Mouse (Mus musculus) limb, embryonic 15.5 days (tissue): Measurements from ENCODE around the gene Itgav. TPM values are rescaled to one million over a fixed set of nuclear protein-coding genes. Genes with fewer than 3 reads are reported as not detected.

ENCODE experiments used
- ATAC-seq: fragments of 200-750 bp; cut with Nextera tagmentation; 2 replicates; pipeline ENCODE4 v1.8.0; 2017; ENCODE audit warnings: low read depth, moderate TSS enrichment; ENCODE audit not compliant: insufficient number of reproducible peaks, low FRiP score, low TSS enrichment
- H3K27ac ChIP-seq: fragments of 300-500 bp; sonication (generic); 2 replicates; pipeline ENCODE4 v1.5.1; 2015; ENCODE audit warnings: moderate library complexity, mild to moderate bottlenecking, inconsistent platforms
- H3K27me3 ChIP-seq: fragments of 300-500 bp; sonication (generic); 2 replicates; pipeline ENCODE4 v1.6.1; 2015; ENCODE audit warnings: inconsistent platforms
- H3K36me3 ChIP-seq: fragments of 300-500 bp; sonication (generic); 2 replicates; pipeline ENCODE4 v1.6.1; 2015; ENCODE audit warnings: inconsistent platforms
- H3K4me1 ChIP-seq: fragments of 300-500 bp; sonication (generic); 2 replicates; pipeline ENCODE4 v1.6.1; 2015; ENCODE audit warnings: inconsistent platforms
- H3K4me2 ChIP-seq: fragments of 300-500 bp; sonication (generic); 2 replicates; pipeline ENCODE4 v1.6.1; 2015; ENCODE audit warnings: mild to moderate bottlenecking, inconsistent platforms
- H3K4me3 ChIP-seq: fragments of 300-500 bp; sonication (generic); 2 replicates; pipeline ENCODE4 v1.5.1; 2015; ENCODE audit warnings: mild to moderate bottlenecking, inconsistent platforms
- H3K9ac ChIP-seq: fragments of 300-500 bp; sonication (generic); 2 replicates; pipeline ENCODE4 v1.6.1; 2015; ENCODE audit warnings: inconsistent platforms
- H3K9me3 ChIP-seq: fragments of 300-500 bp; sonication (generic); 2 replicates; pipeline ENCODE4 v1.6.1; 2016; ENCODE audit warnings: inconsistent platforms
- WGBS: fragments of 180-500 bp; shearing (Covaris S2); methylation state at CpG from one replicate; pipeline ENCODE4 v1.1.7; 2015; 5-methylcytosine and 5-hydroxymethylcytosine counted together
- polyA plus RNA-seq: library from polyadenylated mRNA; unstranded; fragments of >200 nt; fragmentation: Nextera tagmentation; extraction: Ambion mirVana; gene quantifications from 2 replicates; pipeline ENCODE4 v1.2.1, GENCODE M21; 2015

The Itgav gene
- polyA plus RNA-seq, 1 experiment from 2014 or later: 70.7 TPM

DNA sequence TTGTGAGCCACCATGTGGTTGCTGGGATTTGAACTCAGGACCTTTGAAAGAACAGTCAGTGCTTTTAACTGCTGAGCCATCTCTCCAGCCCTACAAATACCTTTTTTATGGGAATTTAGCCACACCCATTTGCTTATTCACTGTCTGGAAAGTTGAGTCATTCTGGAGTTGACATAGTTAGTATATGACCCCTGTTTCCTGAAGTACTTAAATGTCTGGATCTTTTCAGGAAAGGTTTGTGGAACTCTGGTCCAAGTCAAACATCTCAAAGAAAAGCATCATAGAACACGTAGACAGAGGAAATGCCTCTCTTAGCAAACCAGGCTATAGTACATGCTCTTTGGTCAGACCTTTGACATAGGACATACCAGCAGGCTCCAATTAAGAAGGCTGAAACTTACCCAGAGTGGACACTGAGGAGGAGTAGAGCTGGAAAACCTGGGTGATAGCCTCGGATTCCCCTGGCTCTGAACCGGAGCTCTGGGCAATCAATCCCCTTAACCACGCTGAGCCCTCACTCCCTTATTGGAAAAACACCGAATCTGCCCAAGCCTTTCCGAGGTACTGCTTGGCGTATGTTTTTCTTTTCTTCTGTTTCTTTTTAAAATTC lies 34.5 kb downstream of the Itgav start:
- no peaks in the 10 kb centered on the region for H3K27me3 ChIP-seq
- H3K36me3 ChIP-seq: peaks cover 25% of the 10 kb centered on the region
- no peak overlapping the region for H3K27ac ChIP-seq
- no peak overlapping the region for H3K4me3 ChIP-seq
- no peak overlapping the region for H3K4me2 ChIP-seq
- no peak overlapping the region for H3K9ac ChIP-seq
- no peak for ATAC-seq
- H3K9me3 ChIP-seq: no peaks in the 10 kb centered on the region
- 0 out of 2 replicates have a peak, but pooled peaks cover 3% of the 10 kb centered on the region for H3K4me1 ChIP-seq
- WGBS: 64% methylated on average over 7 of the region's 7 CpGs

GRCm38 (mm10) chr2:83759216-83759648 lies 35.0 kb downstream of the Itgav start:
- H3K27me3 ChIP-seq: no peaks in the 10 kb centered on the region
- 0 out of 2 replicates have a peak, but pooled peaks cover 3% of the 10 kb centered on the region for H3K4me1 ChIP-seq
- 63% methylated on average over 11 of the region's 11 CpGs for WGBS
- H3K27ac ChIP-seq: no peak overlapping the region
- no peak overlapping the region for H3K4me2 ChIP-seq
- H3K9me3 ChIP-seq: no peaks in the 10 kb centered on the region
- no peak overlapping the region for H3K9ac ChIP-seq
- H3K36me3 ChIP-seq: peaks cover 25% of the 10 kb centered on the region
- no peak for ATAC-seq
- no peak overlapping the region for H3K4me3 ChIP-seq

- no peak overlapping the region for H3K9ac ChIP-seq
These were observed 35.5 kb downstream of the Itgav start for GRCm38 (mm10) chr2:83759667-83760066.

DNA sequence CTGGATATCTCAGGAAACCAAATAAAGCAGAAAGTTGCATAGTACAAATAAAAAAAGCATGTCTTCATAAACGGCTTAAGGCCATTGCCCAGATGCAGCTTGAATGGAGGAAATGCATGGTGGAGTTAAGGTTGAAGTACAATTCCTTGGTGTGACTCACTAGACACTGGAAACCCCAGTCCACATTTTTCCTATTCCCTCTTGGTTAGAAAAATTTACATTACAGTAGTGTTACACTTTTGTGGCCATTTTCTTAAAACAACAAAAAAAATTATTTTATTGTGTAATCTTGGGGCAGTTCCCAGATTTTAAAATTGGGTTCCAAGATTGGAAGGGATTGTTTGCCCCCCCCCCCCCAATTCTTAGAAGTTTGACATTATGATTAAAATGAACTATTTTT lies 35.9 kb downstream of the Itgav start:
- Histone ChIP-seq H3K4me3 (no peak overlapping the region), H3K36me3 (peaks cover 21% of the 10 kb centered on the region), H3K27me3 (no peaks in the 10 kb centered on the region), H3K9me3 (no peaks in the 10 kb centered on the region), H3K9ac (no peak overlapping the region), H3K4me1 (0 out of 2 replicates have a peak, but pooled peaks cover 3% of the 10 kb centered on the region), H3K27ac (no peak overlapping the region), H3K4me2 (no peak overlapping the region)
- no peak for ATAC-seq
- WGBS: 66% methylated on average over 1 of the region's 1 CpGs

More at GRCm38 (mm10) chr2:83759667-83760066, 35.5 kb downstream of the Itgav start:
- WGBS: 70% methylated on average over 5 of the region's 5 CpGs
- no peak overlapping the region for H3K4me2 ChIP-seq
- ATAC-seq: no peak
- H3K4me1 ChIP-seq: 0 out of 2 replicates have a peak, but pooled peaks cover 3% of the 10 kb centered on the region
- H3K4me3 ChIP-seq: no peak overlapping the region
- H3K27me3 ChIP-seq: no peaks in the 10 kb centered on the region
- H3K36me3 ChIP-seq: peaks cover 25% of the 10 kb centered on the region
- H3K9me3 ChIP-seq: no peaks in the 10 kb centered on the region
- H3K27ac ChIP-seq: no peak overlapping the region

- Histone ChIP-seq H3K27me3 (no peaks in the 10 kb centered on the region), H3K4me3 (no peak overlapping the region), H3K9ac (no peak overlapping the region), H3K9me3 (no peaks in the 10 kb centered on the region), H3K27ac (no peak overlapping the region), H3K4me2 (no peak overlapping the region), H3K36me3 (peaks cover 20% of the 10 kb centered on the region), H3K4me1 (0 out of 2 replicates have a peak, but pooled peaks cover 3% of the 10 kb centered on the region)
- 68% methylated on average over 2 of the region's 2 CpGs for WGBS
- ATAC-seq: no peak
These were observed 37.3 kb downstream of the Itgav start for GRCm38 (mm10) chr2:83761506-83761905.

GRCm38 (mm10) chr2:83762106-83762855 lies 38.1 kb downstream of the Itgav start:
- Histone ChIP-seq H3K4me3 (no peak overlapping the region), H3K4me1 (0 out of 2 replicates have a peak, but pooled peaks cover 3% of the 10 kb centered on the region), H3K27me3 (no peaks in the 10 kb centered on the region), H3K9me3 (no peaks in the 10 kb centered on the region), H3K27ac (no peak overlapping the region), H3K4me2 (no peak overlapping the region), H3K36me3 (peaks cover 21% of the 10 kb centered on the region), H3K9ac (no peak overlapping the region)
- 75% methylated on average over 7 of the region's 7 CpGs for WGBS
- ATAC-seq: no peak

DNA sequence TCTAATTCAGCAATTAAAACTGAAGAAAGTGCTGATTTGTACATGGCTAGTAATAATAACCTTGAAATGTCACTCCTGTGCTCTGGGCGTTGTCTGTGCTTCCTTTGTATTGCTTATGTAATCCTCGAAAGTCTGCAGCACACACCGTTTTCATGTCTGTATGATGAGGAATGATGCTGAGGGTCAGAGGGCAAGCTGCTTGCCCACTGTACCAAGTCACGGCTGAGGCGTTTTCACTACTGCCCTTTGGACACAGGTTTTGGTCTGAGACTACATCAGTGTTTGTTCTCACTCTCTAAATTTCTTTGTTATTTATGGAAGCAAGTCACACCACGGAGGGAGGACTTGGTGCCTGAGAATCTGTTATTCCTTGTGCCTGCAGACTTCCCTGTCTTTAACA lies 41.9 kb downstream of the Itgav start:
- Histone ChIP-seq H3K4me3 (no peak overlapping the region), H3K27ac (no peak overlapping the region), H3K36me3 (peaks cover 29% of the 10 kb centered on the region), H3K9ac (no peak overlapping the region), H3K27me3 (no peaks in the 10 kb centered on the region), H3K4me1 (no peaks in the 10 kb centered on the region), H3K4me2 (no peak overlapping the region), H3K9me3 (no peaks in the 10 kb centered on the region)
- WGBS: 78% methylated on average over 6 of the region's 6 CpGs
- ATAC-seq: no peak

DNA sequence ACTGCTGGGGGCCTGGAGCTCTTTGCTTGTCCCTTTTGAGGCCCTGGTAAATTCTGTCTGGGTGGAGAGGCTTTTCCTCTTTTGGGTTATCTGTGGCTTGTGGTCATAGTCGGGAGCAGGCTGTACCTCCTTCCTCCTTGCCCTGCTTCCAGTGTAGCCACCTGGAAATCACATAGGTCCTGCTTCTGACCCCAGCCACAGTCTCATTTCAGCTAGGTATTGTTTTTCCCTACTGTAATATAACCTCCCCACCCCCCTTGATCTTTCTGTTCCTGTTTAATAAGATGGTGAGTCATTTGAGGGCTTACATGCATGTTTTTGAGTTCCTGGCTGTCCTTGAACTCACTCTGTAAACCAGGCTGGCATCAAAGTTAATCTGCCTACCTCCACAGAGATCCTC lies 42.7 kb downstream of the Itgav start:
- Histone ChIP-seq H3K4me1 (no peaks in the 10 kb centered on the region), H3K27me3 (no peaks in the 10 kb centered on the region), H3K27ac (no peak overlapping the region), H3K36me3 (peaks cover 29% of the 10 kb centered on the region), H3K9ac (no peak overlapping the region), H3K4me2 (no peak overlapping the region), H3K9me3 (no peaks in the 10 kb centered on the region), H3K4me3 (no peak overlapping the region)
- no peak for ATAC-seq
- WGBS: 81% methylated on average over 1 of the region's 1 CpGs

DNA sequence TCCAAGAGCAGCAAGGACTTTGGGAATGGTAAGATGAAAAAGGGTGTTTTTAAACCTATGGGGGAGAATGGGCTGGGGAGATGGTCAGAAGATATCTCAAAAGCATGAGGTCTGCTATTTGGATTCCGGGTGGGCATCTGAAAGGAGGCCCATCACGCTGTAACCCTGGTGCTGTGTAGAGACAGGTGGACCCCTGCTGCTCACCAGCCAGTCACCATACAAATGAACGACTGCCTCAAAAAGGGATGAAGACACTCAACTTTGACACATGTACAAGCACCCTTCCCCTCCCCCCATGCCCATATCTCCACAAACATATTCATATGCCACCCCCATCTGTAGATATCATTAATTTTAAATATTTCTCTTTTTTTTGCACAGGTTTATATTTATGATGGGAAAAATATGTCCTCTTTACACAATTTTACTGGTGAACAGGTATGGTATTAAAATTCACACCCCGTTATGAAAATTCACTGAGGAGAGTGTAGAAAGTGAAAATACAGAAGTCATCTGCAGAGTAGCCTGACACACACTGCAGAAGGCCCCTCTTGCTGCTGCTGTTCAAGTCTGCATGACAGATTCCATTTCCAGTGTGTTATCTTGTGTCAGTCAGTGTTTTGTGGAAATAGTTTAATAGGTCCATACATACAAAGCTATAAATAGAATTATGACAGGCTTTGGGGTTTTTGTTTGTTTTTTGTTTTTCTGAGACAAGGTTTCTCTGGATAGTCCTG lies 44.3 kb downstream of the Itgav start:
- Histone ChIP-seq H3K4me1 (no peaks in the 10 kb centered on the region), H3K9me3 (no peaks in the 10 kb centered on the region), H3K27me3 (no peaks in the 10 kb centered on the region), H3K4me3 (no peak overlapping the region), H3K9ac (no peak overlapping the region), H3K36me3 (peaks cover 39% of the 10 kb centered on the region), H3K27ac (no peak overlapping the region), H3K4me2 (no peak overlapping the region)
- no peak for ATAC-seq
- 87% methylated on average over 4 of the region's 4 CpGs for WGBS

GRCm38 (mm10) chr2:83771155-83771812 lies 47.1 kb downstream of the Itgav start:
- H3K9ac ChIP-seq: no peak overlapping the region
- WGBS: 55% methylated on average over 7 of the region's 7 CpGs
- no peaks in the 10 kb centered on the region for H3K27me3 ChIP-seq
- H3K4me2 ChIP-seq: no peak overlapping the region
- no peak overlapping the region for H3K4me3 ChIP-seq
- H3K4me1 ChIP-seq: no peaks in the 10 kb centered on the region
- no peak overlapping the region for H3K27ac ChIP-seq
- no peaks in the 10 kb centered on the region for H3K9me3 ChIP-seq
- peaks cover 51% of the 10 kb centered on the region for H3K36me3 ChIP-seq
- ATAC-seq: no peak

- no peak for ATAC-seq
- H3K4me2 ChIP-seq: no peak overlapping the region
- H3K27ac ChIP-seq: no peak overlapping the region
- H3K4me3 ChIP-seq: no peak overlapping the region
- no peaks in the 10 kb centered on the region for H3K27me3 ChIP-seq
- H3K4me1 ChIP-seq: no peaks in the 10 kb centered on the region
- H3K9me3 ChIP-seq: no peaks in the 10 kb centered on the region
- 88% methylated on average over 20 of the region's 20 CpGs for WGBS
- no peak overlapping the region for H3K9ac ChIP-seq
- H3K36me3 ChIP-seq: peaks cover 42% of the 10 kb centered on the region
These were observed 67.3 kb downstream of the Itgav start for GRCm38 (mm10) chr2:83791330-83792073.
